Mouse (Mus musculus) lung, embryonic 14.5 days (tissue): Measurements from ENCODE around the gene Lbhd2. TPM values are rescaled to one million over a fixed set of nuclear protein-coding genes. Genes with fewer than 3 reads are reported as not detected.
A peak's percentile ranks its signal among the peaks of the same experiment; 100 is the strongest.

Experiments used
- ATAC-seq: fragments of 200-750 bp; cut with Nextera tagmentation; 2 replicates; pipeline ENCODE4 v1.8.0; 2017; ENCODE audit warnings: mild to moderate bottlenecking, moderate TSS enrichment, moderate library complexity; ENCODE audit not compliant: insufficient read depth
- DNase-seq: peaks from one replicate; pipeline ENCODE4 v3.0.0-alpha.2; 2015
- H3K27ac ChIP-seq: fragments of 300-500 bp; sonication (generic); 2 replicates; pipeline ENCODE4 v1.5.1; 2014; ENCODE audit warnings: low read depth, mild to moderate bottlenecking, moderate library complexity
- H3K27me3 ChIP-seq: fragments of 300-500 bp; sonication (generic); 2 replicates; pipeline ENCODE4 v1.6.1; 2014; ENCODE audit warnings: low read length, control low read depth; ENCODE audit not compliant: insufficient read depth
- H3K36me3 ChIP-seq: fragments of 300-500 bp; sonication (generic); 2 replicates; pipeline ENCODE4 v1.6.1; 2014; ENCODE audit warnings: control low read depth; ENCODE audit not compliant: insufficient read depth
- H3K4me1 ChIP-seq: fragments of 300-500 bp; sonication (generic); 2 replicates; pipeline ENCODE4 v1.6.1; 2014; ENCODE audit warnings: antibody characterized with exemption, control low read depth; ENCODE audit not compliant: insufficient read depth
- H3K4me2 ChIP-seq: fragments of 300-500 bp; sonication (generic); 2 replicates; pipeline ENCODE4 v1.6.1; 2014; ENCODE audit warnings: mild to moderate bottlenecking
- H3K4me3 ChIP-seq: fragments of 300-500 bp; sonication (generic); 2 replicates; pipeline ENCODE4 v1.5.1; 2014; ENCODE audit warnings: low read depth, low read length
- H3K9ac ChIP-seq: fragments of 300-500 bp; sonication (generic); 2 replicates; pipeline ENCODE4 v1.6.1; 2014
- H3K9me3 ChIP-seq: fragments of 300-500 bp; sonication (generic); 2 replicates; pipeline ENCODE4 v1.6.1; 2016; ENCODE audit warnings: low read depth, low read length, control low read depth
- CTCF ChIP-seq: IDR thresholded peaks from 2 replicates; pipeline ENCODE4 v1.5.1; 2016; ENCODE audit warnings: antibody characterized with exemption, low read depth
- WGBS: fragments of 180-500 bp; shearing (Covaris S2); extraction: QIAGEN DNeasy Blood & Tissue Kit; methylation state at CpG from one replicate; pipeline ENCODE4 v1.1.7; 2014; 5-methylcytosine and 5-hydroxymethylcytosine counted together
- polyA plus RNA-seq: library from polyadenylated mRNA; unstranded; fragments of >200 nt; fragmentation: Nextera tagmentation; extraction: Ambion mirVana; gene quantifications from 2 replicates; pipeline ENCODE4 v1.2.1, GENCODE M21; 2014

Gene Lbhd2
- polyA plus RNA-seq, 1 experiment from 2014 or later, result 0.68 TPM

DNA sequence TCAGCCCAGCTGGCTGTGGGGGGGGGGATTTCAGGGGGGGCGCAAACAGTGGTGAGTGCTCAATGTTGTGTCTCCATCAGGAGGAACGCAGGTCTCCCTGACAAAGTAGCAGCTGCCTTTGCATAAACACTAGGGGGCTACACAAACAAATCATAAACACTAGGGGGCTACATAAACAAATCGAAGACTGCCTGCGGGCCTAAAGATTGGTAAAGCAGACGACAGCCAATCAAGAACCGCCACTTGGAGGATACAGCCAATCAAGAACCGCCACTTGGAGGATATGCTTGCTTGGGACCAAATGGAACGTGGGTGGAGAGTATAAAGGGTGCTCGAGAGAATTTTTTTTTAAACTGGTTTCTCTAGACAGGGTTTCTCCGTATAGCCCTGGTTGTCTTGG is 1.7 kb upstream of the Lbhd2 start:
- no peaks in the 10 kb centered on the region for H3K4me1 ChIP-seq
- 44% methylated on average over 10 of the region's 10 CpGs for WGBS
- no peak overlapping the region for H3K4me2 ChIP-seq
- no peak overlapping the region for H3K9ac ChIP-seq
- H3K36me3 ChIP-seq, result no peaks in the 10 kb centered on the region
- TF ChIP-seq CTCF, result 0 out of 2 replicates have a peak, but pooled peaks have one; percentile 14
- no peak overlapping the region for H3K4me3 ChIP-seq
- DNase-seq (no peak), ATAC-seq (no peak)
- no peak overlapping the region for H3K27ac ChIP-seq
- H3K9me3 ChIP-seq, result no peaks in the 10 kb centered on the region
- peaks cover 32% of the 10 kb centered on the region for H3K27me3 ChIP-seq

DNA sequence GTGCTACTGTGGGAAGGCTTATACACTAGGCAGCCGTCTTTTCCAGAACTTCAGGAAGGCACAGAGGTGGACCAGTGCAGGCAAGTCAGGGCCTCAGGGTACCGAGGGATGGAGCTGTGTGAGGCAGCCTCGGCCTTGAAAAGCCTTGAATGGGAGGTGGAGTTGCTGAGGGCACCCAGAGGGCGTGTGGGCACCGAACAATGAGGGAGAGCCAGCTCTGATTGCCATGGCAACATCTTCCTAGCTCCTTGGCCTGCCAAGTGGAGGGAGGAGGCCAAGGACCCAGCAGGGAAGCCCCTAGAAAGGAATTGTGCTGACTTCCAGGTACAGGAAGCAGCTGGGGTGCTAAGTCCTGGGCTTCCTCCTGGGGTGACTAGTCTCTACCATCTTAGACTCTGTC is 3.0 kb downstream of the Lbhd2 start:
- TF ChIP-seq CTCF, result 0 out of 2 replicates have a peak, but pooled peaks have one; percentile 5
- Histone ChIP-seq H3K4me2 (no peak overlapping the region), H3K27ac (no peak overlapping the region), H3K4me3 (no peak overlapping the region), H3K9me3 (no peaks in the 10 kb centered on the region), H3K27me3 (peaks cover 26% of the 10 kb centered on the region), H3K4me1 (peaks cover 5% of the 10 kb centered on the region; the same call in 1 of the 2 replicates), H3K36me3 (no peaks in the 10 kb centered on the region), H3K9ac (no peak overlapping the region)
- ATAC-seq (no peak), DNase-seq (no peak)
- WGBS, result 39% methylated on average over 5 of the region's 5 CpGs

DNA sequence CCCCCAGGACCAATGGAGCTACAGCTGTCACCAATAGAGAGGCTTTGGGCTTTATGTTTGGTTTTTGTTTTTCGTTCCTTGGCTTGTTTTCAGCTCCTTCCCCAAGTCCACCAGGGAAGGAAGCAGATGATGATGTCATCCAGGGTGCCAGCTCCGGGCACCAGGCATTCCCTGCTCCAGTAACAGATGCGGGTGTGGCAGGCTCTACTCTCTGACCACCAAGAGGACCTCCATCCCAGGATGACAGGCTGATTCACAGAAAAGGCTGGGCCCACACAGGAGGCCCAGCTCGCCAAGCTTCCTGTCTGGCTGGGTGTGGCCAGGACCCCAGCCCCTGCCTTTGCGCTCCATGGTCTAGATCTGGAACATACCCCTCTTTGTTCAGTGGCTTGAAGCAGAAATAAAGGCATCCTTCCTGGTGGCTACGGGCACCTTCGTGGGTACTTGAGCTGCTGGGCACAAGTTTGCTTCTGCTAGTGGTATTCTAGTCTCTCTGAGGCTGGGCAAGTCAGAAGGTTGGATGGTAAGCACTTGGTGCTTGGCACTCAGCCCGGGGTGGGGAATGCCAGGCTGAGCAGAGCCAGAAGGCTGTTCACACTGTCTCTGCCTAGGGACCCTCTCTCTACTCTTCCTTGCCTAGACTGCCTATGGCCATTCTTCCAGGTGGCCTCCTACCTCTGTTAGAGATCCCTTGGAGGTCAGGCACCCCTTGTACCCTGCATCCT is 5.2 kb downstream of the Lbhd2 start:
- Histone ChIP-seq H3K9ac (no peak overlapping the region), H3K4me1 (peaks cover 5% of the 10 kb centered on the region; the same call in 1 of the 2 replicates), H3K4me3 (no peak overlapping the region), H3K9me3 (no peaks in the 10 kb centered on the region), H3K36me3 (no peaks in the 10 kb centered on the region), H3K27ac (no peak overlapping the region), H3K4me2 (no peak overlapping the region), H3K27me3 (peaks cover 17% of the 10 kb centered on the region; the same call in 1 of the 2 replicates)
- no peak for TF ChIP-seq CTCF
- DNase-seq (no peak), ATAC-seq (no peak)
- 74% methylated on average over 8 of the region's 8 CpGs for WGBS

DNA sequence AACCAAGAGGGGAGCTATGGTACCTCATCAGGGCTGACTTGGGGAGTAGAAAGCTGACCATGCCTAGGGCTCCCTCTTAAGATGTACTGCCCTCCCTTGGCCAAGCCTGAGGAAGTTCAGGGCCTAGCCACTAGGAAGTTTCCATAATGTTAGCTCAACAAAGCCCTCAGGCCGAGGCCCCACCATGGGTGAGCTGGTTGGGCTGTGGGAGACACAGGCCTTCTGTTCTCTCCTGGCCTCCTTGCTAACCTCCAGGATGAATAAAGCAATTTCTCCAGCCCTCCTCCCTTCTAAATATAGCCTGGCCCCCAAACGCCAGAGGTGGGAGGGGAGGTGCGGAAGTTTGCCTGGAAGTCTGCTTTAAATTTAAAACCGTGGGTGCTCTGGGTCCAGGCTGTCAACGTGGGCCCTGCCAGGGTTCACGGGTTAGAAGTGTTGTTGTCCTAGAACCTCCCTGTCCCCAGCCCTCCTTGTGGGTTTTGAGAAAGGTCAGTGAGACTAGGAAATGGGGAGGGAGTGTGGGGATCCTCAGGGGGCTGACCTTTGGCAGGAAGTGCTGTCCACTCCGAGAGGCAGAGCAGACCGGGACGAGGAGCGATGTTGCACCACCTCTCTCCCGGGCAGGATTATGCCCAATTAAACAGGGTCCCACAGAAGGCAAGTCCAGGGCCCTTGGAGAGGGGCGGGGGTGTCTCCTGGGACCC is 6.1 kb downstream of the Lbhd2 start:
- no peaks in the 10 kb centered on the region for H3K9me3 ChIP-seq
- peak overlapping the region; percentile 67 for H3K4me2 ChIP-seq
- peak overlapping the region; percentile 38; the same call in 1 of the 2 replicates for H3K9ac ChIP-seq
- ATAC-seq, result peak; percentile 10; the same call in 1 of the 2 replicates
- H3K27me3 ChIP-seq, result peaks cover 9% of the 10 kb centered on the region; the same call in 1 of the 2 replicates
- H3K36me3 ChIP-seq, result no peaks in the 10 kb centered on the region
- 18% methylated on average over 12 of the region's 12 CpGs for WGBS
- peak; percentile 41 for DNase-seq
- peak; percentile 35 for TF ChIP-seq CTCF
- peak overlapping the region; percentile 19 for H3K4me3 ChIP-seq
- 0 out of 2 replicates have a peak overlapping the region, but pooled peaks have one; percentile 13 for H3K27ac ChIP-seq
- H3K4me1 ChIP-seq, result peaks cover 11% of the 10 kb centered on the region

DNA sequence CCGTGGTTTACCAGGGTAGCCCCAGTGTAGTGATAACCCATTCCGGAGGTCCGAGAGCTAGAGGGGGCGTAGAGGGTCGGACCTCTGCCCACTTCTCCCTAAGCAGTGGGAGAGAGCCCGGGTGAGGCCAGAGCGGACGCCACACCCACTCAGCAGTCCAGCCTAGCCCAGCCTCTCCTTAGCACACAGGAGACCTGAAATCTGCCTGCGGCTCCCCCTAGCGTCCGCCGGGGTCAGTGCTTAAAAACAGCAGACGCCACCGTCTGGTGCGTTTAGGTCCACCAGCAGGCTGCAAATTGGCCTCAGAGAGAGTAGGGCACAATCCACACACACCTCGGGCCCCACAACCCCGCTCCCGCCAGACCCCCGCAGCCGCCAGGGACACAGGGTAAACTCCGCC is 6.7 kb downstream of the Lbhd2 start:
- peak overlapping the region; percentile 38; the same call in 1 of the 2 replicates for H3K9ac ChIP-seq
- H3K4me2 ChIP-seq, result peak overlapping the region; percentile 67
- H3K4me1 ChIP-seq, result peaks cover 11% of the 10 kb centered on the region
- TF ChIP-seq CTCF, result peak; percentile 98
- no peaks in the 10 kb centered on the region for H3K9me3 ChIP-seq
- peak; percentile 88 for ATAC-seq
- peak overlapping the region; percentile 19 for H3K4me3 ChIP-seq
- no peak overlapping the region for H3K27ac ChIP-seq
- DNase-seq, result peak; percentile 96
- WGBS, result under 1% methylated on average over 21 of the region's 21 CpGs
- H3K27me3 ChIP-seq, result peaks cover 3% of the 10 kb centered on the region; the same call in 1 of the 2 replicates
- no peaks in the 10 kb centered on the region for H3K36me3 ChIP-seq

DNA sequence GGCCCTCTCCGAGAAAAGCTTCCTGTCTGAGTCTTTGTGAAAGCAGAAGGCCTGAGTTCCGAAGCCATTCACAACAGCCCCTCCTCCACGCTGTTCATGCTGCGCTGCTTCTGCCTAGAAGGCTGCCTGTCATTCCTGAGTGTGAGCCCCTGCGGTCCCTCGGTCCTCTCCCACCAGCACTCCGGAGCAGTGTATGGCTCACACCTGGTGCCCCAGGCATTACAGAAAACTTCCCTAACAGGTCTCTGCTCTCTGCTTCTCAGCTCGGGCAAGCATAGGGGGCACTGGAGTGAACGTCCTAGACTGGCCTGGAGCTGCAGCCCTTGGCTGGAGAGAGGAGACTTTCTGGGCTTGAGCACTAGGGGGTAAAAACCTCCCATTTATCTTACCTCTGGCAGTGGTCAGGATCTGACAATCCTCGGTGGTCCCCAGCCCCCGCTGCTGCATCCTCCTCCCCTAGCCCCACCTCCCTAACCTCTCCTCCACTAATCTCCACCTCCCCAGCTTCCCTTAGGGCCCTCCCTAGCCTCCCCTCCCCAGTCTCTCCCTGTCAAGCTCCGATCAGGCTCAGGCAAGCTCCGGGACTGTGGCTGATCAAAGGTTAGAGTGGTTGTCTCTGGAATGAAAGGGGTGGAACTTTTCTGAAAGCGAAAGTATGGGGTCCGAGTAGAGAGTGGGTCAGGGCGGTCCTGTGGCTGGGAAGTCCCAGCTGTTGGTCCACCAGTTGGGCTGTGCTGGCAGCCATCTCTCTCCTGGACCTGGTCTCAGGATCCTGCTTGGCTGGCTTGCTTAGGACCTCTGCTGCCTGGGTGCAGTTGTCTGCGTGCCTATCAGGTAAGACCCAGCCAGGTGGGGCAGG is 10.5 kb downstream of the Lbhd2 start, which contains the start of gene Exoc3l4:
TSS of gene Exoc3l4 (plus strand) at position 97 of the 859 bp plus-strand sequence.
- TF ChIP-seq CTCF, result peak; percentile 25; the same call in 1 of the 2 replicates
- H3K9ac ChIP-seq, result peak within 1 kb of the TSS; percentile 44
- H3K4me3 ChIP-seq, result peak within 1 kb of the TSS; percentile 37
- 3% methylated on average over 17 of the region's 17 CpGs for WGBS
- H3K27me3 ChIP-seq, result peaks cover 5% of the 10 kb centered on the region; the same call in 1 of the 2 replicates
- ATAC-seq, result peak; percentile 66
- no peaks in the 10 kb centered on the region for H3K36me3 ChIP-seq
- H3K9me3 ChIP-seq, result no peaks in the 10 kb centered on the region
- H3K27ac ChIP-seq, result peak within 1 kb of the TSS; percentile 65
- peak within 1 kb of the TSS; percentile 68 for H3K4me2 ChIP-seq
- H3K4me1 ChIP-seq, result peaks cover 11% of the 10 kb centered on the region
- peak; percentile 72 for DNase-seq
